Mouse (Mus musculus) right cerebral cortex, postnatal 4 days (tissue): ENCODE measurements around the gene Gm10715.
"Not testable (repeated sequence)": the region's sequence is repeated elsewhere in the genome, so short reads cannot be mapped to it uniquely, and the experiment has no call there.

ENCODE experiments used
- DNase-seq: peaks from one replicate; pipeline ENCODE4 v3.0.0-alpha.2; 2022

Gm10715 gene

DNA sequence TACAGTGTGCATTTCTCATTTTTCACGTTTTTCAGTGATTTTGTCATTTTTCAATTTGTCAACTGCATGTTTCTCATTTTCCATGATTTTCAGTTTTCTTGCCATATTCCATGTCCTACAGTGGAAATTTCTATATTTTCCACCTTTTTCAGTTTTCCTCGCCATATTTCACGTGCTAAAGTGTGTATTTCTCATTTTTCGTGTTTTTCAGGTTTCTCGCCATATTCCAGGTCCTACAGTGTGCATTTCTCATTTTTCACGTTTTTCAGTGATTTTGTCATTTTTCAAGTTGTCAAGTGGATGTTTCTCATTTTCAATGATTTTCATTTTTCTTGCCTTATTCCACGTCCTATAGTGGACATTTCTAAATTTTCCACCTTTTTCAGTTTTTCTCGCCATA, at the start of gene Gm10715:
Gene Gm10715, plus strand, starts transcription at position 301 of the 400 bp plus-strand sequence.
- DNase-seq, result not testable (repeated sequence)

DNA sequence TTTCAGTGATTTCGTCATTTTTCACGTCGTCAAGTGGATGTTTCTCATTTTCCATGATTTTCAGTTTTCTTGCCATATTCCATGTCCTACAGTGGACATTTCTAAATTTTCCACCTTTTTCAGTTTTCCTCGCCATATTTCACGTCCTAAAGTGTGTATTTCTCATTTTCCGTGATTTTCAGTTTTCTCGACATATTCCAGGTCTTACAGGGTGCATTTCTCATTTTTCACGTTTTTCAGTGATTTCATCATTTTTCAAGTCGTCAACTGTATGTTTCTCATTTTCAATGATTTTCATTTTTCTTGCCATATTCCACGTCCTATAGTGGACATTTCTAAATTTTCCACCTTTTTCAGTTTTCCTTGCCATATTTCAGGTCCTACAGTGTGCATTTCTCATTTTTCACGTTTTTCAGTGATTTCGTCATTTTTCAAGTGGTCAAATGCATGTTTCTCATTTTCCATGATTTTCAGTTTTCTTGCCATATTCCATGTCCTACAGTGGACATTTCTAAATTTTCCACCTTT, 36.2 kb upstream of the Gm10715 start, which contains the start of gene Gm10722:
Gene Gm10722, plus strand, starts transcription at position 478 of the 528 bp plus-strand sequence.
- not testable (repeated sequence) for DNase-seq

DNA sequence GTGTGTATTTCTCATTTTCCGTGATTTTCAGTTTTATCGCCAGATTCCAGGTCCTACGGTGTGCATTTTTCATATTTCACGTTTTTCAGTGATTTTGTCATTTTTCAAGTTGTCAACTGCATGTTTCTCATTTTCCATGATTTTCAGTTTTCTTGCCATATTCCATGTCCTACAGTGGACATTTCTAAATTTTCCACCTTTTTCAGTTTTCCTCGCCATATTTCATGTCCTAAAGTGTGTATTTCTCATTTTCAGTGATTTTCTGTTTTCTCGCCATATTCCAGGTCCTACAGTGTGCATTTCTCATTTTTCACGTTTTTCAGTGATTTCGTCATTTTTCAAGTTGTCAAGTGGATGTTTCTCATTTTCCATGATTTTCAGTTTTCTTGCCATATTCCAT, 35.7 kb upstream of the Gm10715 start:
- DNase-seq, result not testable (repeated sequence)

DNA sequence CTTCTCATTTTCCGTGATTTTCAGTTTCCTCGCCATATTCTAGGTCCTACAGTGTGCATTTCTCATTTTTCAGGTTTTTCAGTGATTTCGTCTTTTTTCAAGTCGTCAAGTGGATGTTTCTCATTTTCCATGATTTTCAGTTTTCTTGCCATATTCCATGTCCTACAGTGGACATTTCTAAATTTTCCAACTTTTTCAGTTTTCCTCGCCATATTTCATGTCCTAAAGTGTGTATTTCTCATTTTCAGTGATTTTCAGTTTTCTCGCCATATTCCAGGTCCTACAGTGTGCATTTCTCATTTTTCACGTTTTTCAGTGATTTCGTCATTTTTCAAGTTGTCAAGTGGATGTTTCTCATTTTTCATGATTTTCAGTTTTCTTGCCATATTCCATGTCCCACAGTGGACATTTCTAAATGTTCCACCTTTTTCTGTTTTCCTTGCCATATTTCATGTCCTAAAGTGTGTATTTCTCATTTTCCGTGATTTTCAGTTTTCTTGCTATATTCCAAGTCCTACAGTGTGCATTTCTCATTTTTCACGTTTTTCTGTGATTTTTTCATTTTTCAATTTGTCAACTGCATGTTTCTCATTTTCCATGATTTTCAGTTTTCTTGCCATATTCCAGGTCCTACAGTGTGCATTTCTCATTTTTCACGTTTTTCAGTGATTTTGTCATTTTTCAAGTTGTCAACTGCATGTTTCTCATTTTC, 34.6 kb upstream of the Gm10715 start:
- DNase-seq, result peak; percentile 15

GRCm38 (mm10) chr9:3002794-3003396, 33.8 kb upstream of the Gm10715 start, which contains the start of gene Gm11168:
Gene Gm11168 (plus strand): TSS chr9:3003346.
- DNase-seq, result not testable (repeated sequence)

DNA sequence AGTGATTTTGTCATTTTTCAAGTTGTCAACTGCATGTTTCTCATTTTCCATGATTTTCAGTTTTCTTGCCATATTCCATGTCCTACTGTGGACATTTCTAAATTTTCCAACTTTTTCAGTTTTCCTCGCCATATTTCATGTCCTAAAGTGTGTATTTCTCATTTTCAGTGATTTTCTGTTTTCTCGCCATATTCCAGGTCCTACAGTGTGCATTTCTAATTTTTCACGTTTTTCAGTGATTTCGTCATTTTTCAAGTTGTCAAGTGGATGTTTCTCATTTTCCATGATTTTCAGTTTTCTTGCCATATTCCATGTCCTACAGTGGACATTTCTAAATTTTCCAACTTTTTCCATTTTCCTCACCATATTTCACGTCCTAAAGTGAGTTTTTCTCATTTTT, 30.5 kb upstream of the Gm10715 start:
- DNase-seq, result not testable (repeated sequence)

- DNase-seq, result not testable (repeated sequence)
Measured at GRCm38 (mm10) chr9:3006636-3007035, 30.0 kb upstream of the Gm10715 start.

GRCm38 (mm10) chr9:3007272-3007671, 29.4 kb upstream of the Gm10715 start:
- not testable (repeated sequence) for DNase-seq

DNA sequence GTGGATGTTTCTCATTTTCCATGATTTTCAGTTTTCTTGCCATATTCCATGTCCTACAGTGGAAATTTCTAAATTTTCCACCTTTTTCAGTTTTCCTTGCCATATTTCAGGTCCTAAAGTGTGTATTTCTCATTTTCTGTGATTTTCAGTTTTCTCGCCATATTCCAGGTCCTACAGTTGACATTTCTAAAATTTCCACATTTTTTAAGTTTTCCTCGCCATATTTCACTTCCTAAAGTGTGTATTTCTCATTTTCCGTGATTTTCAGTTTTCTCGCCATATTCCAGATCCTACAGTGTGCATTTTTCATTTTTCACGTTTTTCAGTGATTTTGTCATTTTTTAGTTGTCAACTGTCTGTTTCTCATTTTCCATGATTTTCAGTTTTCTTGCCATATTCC, 27.3 kb upstream of the Gm10715 start:
- DNase-seq, result not testable (repeated sequence)

GRCm38 (mm10) chr9:3012054-3012621, 24.5 kb upstream of the Gm10715 start:
- DNase-seq, result not testable (repeated sequence)

DNA sequence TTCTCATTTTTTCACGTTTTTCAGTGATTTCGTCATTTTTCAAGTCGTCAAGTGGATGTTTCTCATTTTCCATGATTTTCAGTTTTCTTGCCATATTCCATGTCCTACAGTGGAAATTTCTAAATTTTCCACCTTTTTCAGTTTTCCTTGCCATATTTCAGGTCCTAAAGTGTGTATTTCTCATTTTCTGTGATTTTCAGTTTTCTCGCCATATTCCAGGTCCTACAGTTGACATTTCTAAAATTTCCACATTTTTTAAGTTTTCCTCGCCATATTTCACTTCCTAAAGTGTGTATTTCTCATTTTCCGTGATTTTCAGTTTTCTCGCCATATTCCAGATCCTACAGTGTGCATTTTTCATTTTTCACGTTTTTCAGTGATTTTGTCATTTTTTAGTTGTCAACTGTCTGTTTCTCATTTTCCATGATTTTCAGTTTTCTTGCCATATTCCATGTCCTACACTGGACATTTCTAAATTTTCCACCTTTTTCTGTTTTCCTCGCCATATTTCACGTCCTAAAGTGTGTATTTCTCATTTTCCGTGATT, 23.9 kb upstream of the Gm10715 start, which contains the start of gene Gm10721:
Gene Gm10721, plus strand, starts transcription at position 408 of the 547 bp plus-strand sequence.
- DNase-seq, result not testable (repeated sequence)

GRCm38 (mm10) chr9:3015354-3015753, 21.3 kb upstream of the Gm10715 start, which contains the start of gene Gm10720:
Gene Gm10720 (plus strand): TSS chr9:3015654.
- DNase-seq, result not testable (repeated sequence)

GRCm38 (mm10) chr9:3015896-3016295, 20.8 kb upstream of the Gm10715 start:
- not testable (repeated sequence) for DNase-seq

DNA sequence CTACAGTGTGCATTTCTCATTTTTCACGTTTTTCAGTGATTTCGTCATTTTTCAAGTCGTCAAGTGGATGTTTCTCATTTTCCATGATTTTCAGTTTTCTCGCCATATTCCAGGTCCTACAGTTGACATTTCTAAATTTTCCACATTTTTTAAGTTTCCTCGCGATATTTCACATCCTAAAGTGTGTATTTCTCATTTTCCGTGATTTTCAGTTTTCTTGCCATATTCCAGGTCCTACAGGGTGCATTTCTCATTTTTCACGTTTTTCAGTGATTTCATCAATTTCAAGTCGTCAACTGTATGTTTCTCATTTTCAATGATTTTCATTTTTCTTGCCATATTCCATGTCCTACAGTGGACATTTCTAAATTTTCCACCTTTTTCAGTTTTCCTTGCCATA, 19.6 kb upstream of the Gm10715 start, which contains the start of gene Gm10719:
Gene Gm10719, plus strand, starts transcription at position 301 of the 400 bp plus-strand sequence.
- DNase-seq, result not testable (repeated sequence)

GRCm38 (mm10) chr9:3018944-3019343, 17.7 kb upstream of the Gm10715 start:
- DNase-seq, result peak; percentile 32

DNA sequence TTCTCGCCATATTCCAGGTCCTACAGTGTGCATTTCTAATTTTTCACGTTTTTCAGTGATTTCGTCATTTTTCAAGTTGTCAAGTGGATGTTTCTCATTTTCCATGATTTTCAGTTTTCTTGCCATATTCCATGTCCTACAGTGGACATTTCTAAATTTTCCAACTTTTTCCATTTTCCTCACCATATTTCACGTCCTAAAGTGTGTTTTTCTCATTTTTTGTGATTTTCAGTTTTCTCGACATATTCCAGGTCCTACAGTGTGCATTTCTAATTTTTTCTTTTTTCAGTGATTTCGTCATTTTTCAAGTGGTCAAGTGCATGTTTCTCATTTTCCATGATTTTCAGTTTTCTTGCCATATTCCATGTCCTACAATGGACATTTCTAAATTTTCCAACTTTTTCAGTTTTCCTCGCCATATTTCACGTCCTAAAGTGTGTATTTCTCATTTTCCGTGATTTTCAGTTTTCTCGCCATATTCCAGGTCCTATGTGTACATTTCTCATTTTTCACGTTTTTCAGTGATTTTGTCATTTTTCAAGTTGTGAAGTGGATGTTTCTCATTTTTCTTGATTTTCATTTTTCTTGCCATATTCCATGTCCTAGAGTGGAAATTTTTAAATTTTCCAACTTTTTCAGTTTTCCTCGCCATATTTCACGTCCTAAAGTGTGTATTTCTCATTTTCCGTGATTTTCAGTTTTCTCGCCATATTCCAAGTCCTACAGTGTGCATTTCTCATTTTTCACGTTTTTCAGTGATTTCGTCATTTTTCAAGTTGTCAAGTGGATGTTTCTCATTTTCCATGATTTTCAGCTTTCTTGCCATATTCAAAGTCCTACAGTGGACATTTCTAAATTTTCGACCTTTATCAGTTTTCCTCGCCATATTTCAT, 16.6 kb upstream of the Gm10715 start:
- DNase-seq, result peak; percentile 2

- DNase-seq, result not testable (repeated sequence)
Measured at GRCm38 (mm10) chr9:3022316-3023008, 14.2 kb upstream of the Gm10715 start.

DNA sequence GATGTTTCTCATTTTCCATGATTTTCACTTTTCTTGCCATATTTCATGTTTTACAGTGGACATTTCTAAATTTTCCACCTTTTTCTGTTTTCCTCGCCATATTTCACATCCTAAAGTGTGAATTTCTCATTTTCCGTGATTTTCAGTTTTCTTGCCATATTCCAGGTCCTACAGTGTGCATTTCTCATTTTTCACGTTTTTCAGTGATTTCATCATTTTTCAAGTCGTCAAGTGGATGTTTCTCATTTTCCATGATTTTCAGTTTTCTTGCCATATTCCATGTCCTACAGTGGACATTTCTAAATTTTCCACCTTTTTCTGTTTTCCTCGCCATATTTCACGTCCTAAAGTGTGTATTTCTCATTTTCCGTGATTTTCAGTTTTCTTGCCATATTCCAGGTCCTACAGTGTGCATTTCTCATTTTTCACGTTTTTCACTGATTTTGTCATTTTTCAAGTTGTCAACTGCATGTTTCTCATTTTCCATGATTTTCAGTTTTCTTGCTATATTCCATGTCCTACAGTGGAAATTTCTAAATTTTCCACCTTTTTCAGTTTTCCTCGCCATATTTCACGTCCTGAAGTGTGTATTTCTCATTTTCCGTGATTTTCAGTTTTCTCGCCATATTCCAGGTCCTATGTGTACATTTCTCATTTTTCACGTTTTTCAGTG, 13.2 kb upstream of the Gm10715 start, which contains the start of gene Gm10718:
Gene Gm10718, plus strand, starts transcription at position 236 of the 673 bp plus-strand sequence.
- DNase-seq, result not testable (repeated sequence)

GRCm38 (mm10) chr9:3023985-3024648, 12.6 kb upstream of the Gm10715 start:
- not testable (repeated sequence) for DNase-seq
